Mouse (Mus musculus) midbrain, embryonic 12.5 days (tissue): ENCODE results near the gene Ralgps1. TPM values are rescaled to one million over a fixed set of nuclear protein-coding genes. Genes with fewer than 3 reads are reported as not detected.

Experiments used
- ATAC-seq: fragments of 200-750 bp; cut with Nextera tagmentation; 2 replicates; pipeline ENCODE4 v1.8.0; 2017; ENCODE audit warnings: low read depth, moderate TSS enrichment, moderate library complexity; ENCODE audit not compliant: low FRiP score
- H3K27ac ChIP-seq: fragments of 300-500 bp; sonication (generic); replicated peaks from 2 replicates; pipeline ENCODE4 v1.5.1; 2016; ENCODE audit warnings: mild to moderate bottlenecking
- H3K27me3 ChIP-seq: fragments of 300-500 bp; sonication (generic); 2 replicates; pipeline ENCODE4 v1.6.1; 2016; ENCODE audit warnings: mild to moderate bottlenecking
- H3K36me3 ChIP-seq: fragments of 300-500 bp; sonication (generic); 2 replicates; pipeline ENCODE4 v1.6.1; 2016
- H3K4me1 ChIP-seq: fragments of 300-500 bp; sonication (generic); 2 replicates; pipeline ENCODE4 v1.6.1; 2016
- H3K4me2 ChIP-seq: fragments of 300-500 bp; sonication (generic); replicated peaks from 2 replicates; pipeline ENCODE4 v1.6.1; 2016; ENCODE audit warnings: mild to moderate bottlenecking, moderate library complexity
- H3K4me3 ChIP-seq: fragments of 300-500 bp; sonication (generic); 2 replicates; pipeline ENCODE4 v1.5.1; 2016; ENCODE audit warnings: mild to moderate bottlenecking
- H3K9ac ChIP-seq: fragments of 300-500 bp; sonication (generic); replicated peaks from 2 replicates; pipeline ENCODE4 v1.6.1; 2016; ENCODE audit warnings: mild to moderate bottlenecking, moderate library complexity
- H3K9me3 ChIP-seq: fragments of 300-500 bp; sonication (generic); 2 replicates; pipeline ENCODE4 v1.6.1; 2016; ENCODE audit warnings: mild to moderate bottlenecking
- WGBS: fragments of 180-500 bp; shearing (Covaris S2); methylation state at CpG from one replicate; pipeline ENCODE4 v1.1.7; 2016; 5-methylcytosine and 5-hydroxymethylcytosine counted together
- polyA plus RNA-seq: library from polyadenylated mRNA; unstranded; fragments of >200 nt; fragmentation: Nextera tagmentation; extraction: Ambion mirVana; gene quantifications from 2 replicates; pipeline ENCODE4 v1.2.1, GENCODE M21; 2016

Ralgps1 gene
- polyA plus RNA-seq, 1 experiment from 2014 or later: 26.6 TPM

- WGBS: 90% methylated on average over 6 of the region's 6 CpGs
- Histone ChIP-seq H3K4me2 (no peak overlapping the region), H3K27me3 (no peaks in the 10 kb centered on the region), H3K9ac (no peak overlapping the region), H3K27ac (no peak overlapping the region), H3K9me3 (no peaks in the 10 kb centered on the region), H3K4me1 (no peaks in the 10 kb centered on the region), H3K36me3 (peaks cover 21% of the 10 kb centered on the region), H3K4me3 (no peak overlapping the region)
- ATAC-seq: no peak
Observed at GRCm38 (mm10) chr2:33158895-33159294, 212.4 kb downstream of the Ralgps1 start.

- no peaks in the 10 kb centered on the region for H3K27me3 ChIP-seq
- H3K4me2 ChIP-seq: no peak overlapping the region
- no peak overlapping the region for H3K4me3 ChIP-seq
- 0 out of 2 replicates have a peak, but pooled peaks cover 3% of the 10 kb centered on the region for H3K4me1 ChIP-seq
- 78% methylated on average over 5 of the region's 5 CpGs for WGBS
- no peak overlapping the region for H3K27ac ChIP-seq
- no peak overlapping the region for H3K9ac ChIP-seq
- no peaks in the 10 kb centered on the region for H3K9me3 ChIP-seq
- no peak for ATAC-seq
- H3K36me3 ChIP-seq: peaks cover 17% of the 10 kb centered on the region; the same call in 1 of the 2 replicates
Observed at GRCm38 (mm10) chr2:33156283-33156781, 215.0 kb downstream of the Ralgps1 start.

GRCm38 (mm10) chr2:33154751-33155372 is 216.4 kb downstream of the Ralgps1 start:
- WGBS: 31% methylated on average over 5 of the region's 5 CpGs

GRCm38 (mm10) chr2:33146994-33147393 is 224.3 kb downstream of the Ralgps1 start:
- Histone ChIP-seq H3K27me3 (no peaks in the 10 kb centered on the region), H3K9me3 (no peaks in the 10 kb centered on the region), H3K4me3 (no peak overlapping the region), H3K36me3 (peaks cover 2% of the 10 kb centered on the region; the same call in 1 of the 2 replicates), H3K4me2 (no peak overlapping the region), H3K27ac (no peak overlapping the region), H3K9ac (no peak overlapping the region), H3K4me1 (no peaks in the 10 kb centered on the region)
- ATAC-seq: no peak
- 85% methylated on average over 4 of the region's 4 CpGs for WGBS

More at GRCm38 (mm10) chr2:33154751-33155372, 216.4 kb downstream of the Ralgps1 start:
- Histone ChIP-seq H3K4me2 (no peak overlapping the region), H3K27ac (no peak overlapping the region), H3K9me3 (no peaks in the 10 kb centered on the region), H3K36me3 (peaks cover 17% of the 10 kb centered on the region; the same call in 1 of the 2 replicates), H3K27me3 (no peaks in the 10 kb centered on the region), H3K4me3 (no peak overlapping the region), H3K9ac (no peak overlapping the region), H3K4me1 (0 out of 2 replicates have a peak, but pooled peaks cover 3% of the 10 kb centered on the region)
- peak; percentile 56; the same call in 1 of the 2 replicates for ATAC-seq

- Histone ChIP-seq H3K9me3 (no peaks in the 10 kb centered on the region), H3K27me3 (no peaks in the 10 kb centered on the region), H3K27ac (no peak overlapping the region), H3K4me2 (no peak overlapping the region), H3K36me3 (peaks cover 2% of the 10 kb centered on the region; the same call in 1 of the 2 replicates), H3K9ac (no peak overlapping the region), H3K4me3 (no peak overlapping the region), H3K4me1 (no peaks in the 10 kb centered on the region)
- ATAC-seq: no peak
- WGBS: 77% methylated on average over 2 of the region's 2 CpGs
Observed at GRCm38 (mm10) chr2:33143292-33143691, 228.0 kb downstream of the Ralgps1 start.

GRCm38 (mm10) chr2:33138491-33138890 is 232.8 kb downstream of the Ralgps1 start:
- no peak for ATAC-seq
- no peak overlapping the region for H3K4me3 ChIP-seq
- peaks cover 5% of the 10 kb centered on the region; the same call in 1 of the 2 replicates for H3K36me3 ChIP-seq
- H3K4me1 ChIP-seq: no peaks in the 10 kb centered on the region
- peaks cover 5% of the 10 kb centered on the region; the same call in 1 of the 2 replicates for H3K27me3 ChIP-seq
- no peak overlapping the region for H3K4me2 ChIP-seq
- H3K9me3 ChIP-seq: no peaks in the 10 kb centered on the region
- H3K27ac ChIP-seq: no peak overlapping the region
- no peak overlapping the region for H3K9ac ChIP-seq
- 87% methylated on average over 2 of the region's 2 CpGs for WGBS

GRCm38 (mm10) chr2:33137731-33138130 is 233.6 kb downstream of the Ralgps1 start:
- Histone ChIP-seq H3K27me3 (peaks cover 10% of the 10 kb centered on the region), H3K27ac (no peak overlapping the region), H3K4me1 (no peaks in the 10 kb centered on the region), H3K9ac (no peak overlapping the region), H3K4me3 (no peak overlapping the region), H3K4me2 (no peak overlapping the region), H3K9me3 (no peaks in the 10 kb centered on the region), H3K36me3 (0 out of 2 replicates have a peak, but pooled peaks cover 5% of the 10 kb centered on the region)
- no peak for ATAC-seq
- 88% methylated on average over 4 of the region's 4 CpGs for WGBS

GRCm38 (mm10) chr2:33137244-33137643 is 234.0 kb downstream of the Ralgps1 start:
- Histone ChIP-seq H3K4me3 (no peak overlapping the region), H3K27ac (no peak overlapping the region), H3K27me3 (peaks cover 15% of the 10 kb centered on the region), H3K36me3 (0 out of 2 replicates have a peak, but pooled peaks cover 5% of the 10 kb centered on the region), H3K9me3 (no peaks in the 10 kb centered on the region), H3K9ac (no peak overlapping the region), H3K4me1 (no peaks in the 10 kb centered on the region; the same call in 1 of the 2 replicates), H3K4me2 (no peak overlapping the region)
- ATAC-seq: no peak
- WGBS: 94% methylated on average over 9 of the region's 9 CpGs

GRCm38 (mm10) chr2:33136366-33136765 is 234.9 kb downstream of the Ralgps1 start:
- 93% methylated on average over 6 of the region's 6 CpGs for WGBS
- 0 out of 2 replicates have a peak, but pooled peaks cover 5% of the 10 kb centered on the region for H3K36me3 ChIP-seq
- no peak overlapping the region for H3K4me2 ChIP-seq
- H3K4me1 ChIP-seq: peaks cover 5% of the 10 kb centered on the region
- H3K27ac ChIP-seq: no peak overlapping the region
- H3K9ac ChIP-seq: no peak overlapping the region
- no peak for ATAC-seq
- no peak overlapping the region for H3K4me3 ChIP-seq
- H3K9me3 ChIP-seq: no peaks in the 10 kb centered on the region
- peaks cover 23% of the 10 kb centered on the region for H3K27me3 ChIP-seq

- Histone ChIP-seq H3K4me2 (no peak overlapping the region), H3K9ac (no peak overlapping the region), H3K27ac (no peak overlapping the region), H3K4me1 (peaks cover 7% of the 10 kb centered on the region), H3K4me3 (no peak overlapping the region), H3K36me3 (0 out of 2 replicates have a peak, but pooled peaks cover 5% of the 10 kb centered on the region), H3K9me3 (no peaks in the 10 kb centered on the region), H3K27me3 (peaks cover 31% of the 10 kb centered on the region)
- ATAC-seq: no peak
- WGBS: 79% methylated on average over 7 of the region's 7 CpGs
Observed at GRCm38 (mm10) chr2:33134766-33135490, 236.4 kb downstream of the Ralgps1 start.

GRCm38 (mm10) chr2:33132306-33132705 is 239.0 kb downstream of the Ralgps1 start:
- no peaks in the 10 kb centered on the region for H3K9me3 ChIP-seq
- no peak overlapping the region for H3K27ac ChIP-seq
- 0 out of 2 replicates have a peak, but pooled peaks cover 3% of the 10 kb centered on the region for H3K36me3 ChIP-seq
- ATAC-seq: no peak
- H3K4me3 ChIP-seq: no peak overlapping the region
- H3K4me2 ChIP-seq: no peak overlapping the region
- WGBS: 5% methylated on average over 7 of the region's 7 CpGs
- no peak overlapping the region for H3K9ac ChIP-seq
- H3K27me3 ChIP-seq: peaks cover 44% of the 10 kb centered on the region
- H3K4me1 ChIP-seq: peaks cover 14% of the 10 kb centered on the region
